Mouse (Mus musculus): ENCODE data around the gene Tmem51. TPM values are rescaled to one million over a fixed set of nuclear protein-coding genes. Genes with fewer than 3 reads are reported as not detected.

Tmem51 gene
- 26.1 and 26.8 TPM in 2 replicates for polyA plus RNA-seq (2015; fragmentation: Nextera tagmentation; extraction: Ambion mirVana)

- under 1% methylated on average over 51 of the region's 52 CpGs for WGBS
- no peaks in the 10 kb centered on the region for H3K36me3 ChIP-seq
- peaks cover 7% of the 10 kb centered on the region; the same call in 1 of the 2 replicates for H3K27me3 ChIP-seq
- peak within 1 kb of the TSS; percentile 73 for H3K4me3 ChIP-seq
- no peaks in the 10 kb centered on the region for H3K9me3 ChIP-seq
- H3K4me1 ChIP-seq = peaks cover 60% of the 10 kb centered on the region
- H3K9ac ChIP-seq = peak within 1 kb of the TSS; percentile 61
- ATAC-seq (ENCODE audit: insufficient number of reproducible peaks, low FRiP score, low TSS enrichment, low read depth) = peak; percentile 75
- H3K4me2 ChIP-seq = peak within 1 kb of the TSS; percentile 96
- peak within 1 kb of the TSS; percentile 85 for H3K27ac ChIP-seq
Measured at GRCm38 (mm10) chr4:142084131-142084899, at the start of gene Tmem51. Gene Tmem51, minus strand, starts transcription at chr4:142084304.

GRCm38 (mm10) chr4:142130162-142130561 is 46.1 kb upstream of the Tmem51 start:
- no peak overlapping the region for H3K4me2 ChIP-seq
- H3K4me3 ChIP-seq = no peak overlapping the region
- no peaks in the 10 kb centered on the region for H3K27me3 ChIP-seq
- ATAC-seq (ENCODE audit: insufficient number of reproducible peaks, low FRiP score, low TSS enrichment, low read depth) = no peak
- H3K36me3 ChIP-seq = no peaks in the 10 kb centered on the region
- H3K27ac ChIP-seq = no peak overlapping the region
- H3K4me1 ChIP-seq = 0 out of 2 replicates have a peak, but pooled peaks cover 10% of the 10 kb centered on the region
- H3K9me3 ChIP-seq = no peaks in the 10 kb centered on the region
- H3K9ac ChIP-seq = no peak overlapping the region
- WGBS = 30% methylated on average over 5 of the region's 5 CpGs

- Histone ChIP-seq H3K4me1 (0 out of 2 replicates have a peak, but pooled peaks cover 10% of the 10 kb centered on the region), H3K9ac (no peak overlapping the region), H3K36me3 (no peaks in the 10 kb centered on the region), H3K4me2 (no peak overlapping the region), H3K9me3 (no peaks in the 10 kb centered on the region), H3K4me3 (no peak overlapping the region), H3K27ac (no peak overlapping the region), H3K27me3 (no peaks in the 10 kb centered on the region)
- WGBS = 87% methylated on average over 6 of the region's 6 CpGs
- no peak for ATAC-seq (ENCODE audit: insufficient number of reproducible peaks, low FRiP score, low TSS enrichment, low read depth)
Measured at GRCm38 (mm10) chr4:142127275-142127788, 43.2 kb upstream of the Tmem51 start.

GRCm38 (mm10) chr4:142126641-142127274 is 42.7 kb upstream of the Tmem51 start:
- H3K4me3 ChIP-seq = no peak overlapping the region
- no peaks in the 10 kb centered on the region for H3K36me3 ChIP-seq
- H3K4me1 ChIP-seq = 0 out of 2 replicates have a peak, but pooled peaks cover 10% of the 10 kb centered on the region
- 66% methylated on average over 10 of the region's 10 CpGs for WGBS
- H3K27me3 ChIP-seq = no peaks in the 10 kb centered on the region
- H3K9ac ChIP-seq = no peak overlapping the region
- ATAC-seq (ENCODE audit: insufficient number of reproducible peaks, low FRiP score, low TSS enrichment, low read depth) = no peak
- H3K27ac ChIP-seq = no peak overlapping the region
- no peaks in the 10 kb centered on the region for H3K9me3 ChIP-seq
- no peak overlapping the region for H3K4me2 ChIP-seq

GRCm38 (mm10) chr4:142121164-142121563 is 37.1 kb upstream of the Tmem51 start:
- H3K36me3 ChIP-seq = no peaks in the 10 kb centered on the region
- no peak overlapping the region for H3K4me2 ChIP-seq
- 35% methylated on average over 1 of the region's 1 CpGs for WGBS
- peaks cover 12% of the 10 kb centered on the region for H3K4me1 ChIP-seq
- no peak overlapping the region for H3K9ac ChIP-seq
- no peak overlapping the region for H3K4me3 ChIP-seq
- ATAC-seq (ENCODE audit: insufficient number of reproducible peaks, low FRiP score, low TSS enrichment, low read depth) = no peak
- H3K9me3 ChIP-seq = no peaks in the 10 kb centered on the region
- no peaks in the 10 kb centered on the region for H3K27me3 ChIP-seq
- H3K27ac ChIP-seq = no peak overlapping the region

GRCm38 (mm10) chr4:142118522-142118921 is 34.4 kb upstream of the Tmem51 start:
- Histone ChIP-seq H3K4me2 (no peak overlapping the region), H3K9me3 (no peaks in the 10 kb centered on the region), H3K4me3 (no peak overlapping the region), H3K27me3 (no peaks in the 10 kb centered on the region), H3K36me3 (no peaks in the 10 kb centered on the region), H3K9ac (no peak overlapping the region), H3K27ac (no peak overlapping the region), H3K4me1 (peaks cover 12% of the 10 kb centered on the region)
- 11% methylated on average over 7 of the region's 7 CpGs for WGBS
- no peak for ATAC-seq (ENCODE audit: insufficient number of reproducible peaks, low FRiP score, low TSS enrichment, low read depth)

- peaks cover 12% of the 10 kb centered on the region for H3K4me1 ChIP-seq
Measured at GRCm38 (mm10) chr4:142117993-142118392, 33.9 kb upstream of the Tmem51 start.

GRCm38 (mm10) chr4:142113306-142113705 is 29.2 kb upstream of the Tmem51 start:
- Histone ChIP-seq H3K4me3 (no peak overlapping the region), H3K9me3 (no peaks in the 10 kb centered on the region), H3K27me3 (0 out of 2 replicates have a peak, but pooled peaks cover 4% of the 10 kb centered on the region), H3K9ac (no peak overlapping the region), H3K4me2 (no peak overlapping the region), H3K36me3 (no peaks in the 10 kb centered on the region), H3K4me1 (peaks cover 5% of the 10 kb centered on the region), H3K27ac (no peak overlapping the region)
- 34% methylated on average over 8 of the region's 8 CpGs for WGBS
- no peak for ATAC-seq (ENCODE audit: insufficient number of reproducible peaks, low FRiP score, low TSS enrichment, low read depth)

More at GRCm38 (mm10) chr4:142117993-142118392, 33.9 kb upstream of the Tmem51 start:
- WGBS = 67% methylated on average over 12 of the region's 12 CpGs
- no peaks in the 10 kb centered on the region for H3K9me3 ChIP-seq
- H3K27ac ChIP-seq = no peak overlapping the region
- no peak overlapping the region for H3K4me2 ChIP-seq
- H3K9ac ChIP-seq = no peak overlapping the region
- no peak; the same call in 1 of the 2 replicates for ATAC-seq (ENCODE audit: insufficient number of reproducible peaks, low FRiP score, low TSS enrichment, low read depth)
- H3K36me3 ChIP-seq = no peaks in the 10 kb centered on the region
- H3K27me3 ChIP-seq = no peaks in the 10 kb centered on the region
- no peak overlapping the region for H3K4me3 ChIP-seq

DNA sequence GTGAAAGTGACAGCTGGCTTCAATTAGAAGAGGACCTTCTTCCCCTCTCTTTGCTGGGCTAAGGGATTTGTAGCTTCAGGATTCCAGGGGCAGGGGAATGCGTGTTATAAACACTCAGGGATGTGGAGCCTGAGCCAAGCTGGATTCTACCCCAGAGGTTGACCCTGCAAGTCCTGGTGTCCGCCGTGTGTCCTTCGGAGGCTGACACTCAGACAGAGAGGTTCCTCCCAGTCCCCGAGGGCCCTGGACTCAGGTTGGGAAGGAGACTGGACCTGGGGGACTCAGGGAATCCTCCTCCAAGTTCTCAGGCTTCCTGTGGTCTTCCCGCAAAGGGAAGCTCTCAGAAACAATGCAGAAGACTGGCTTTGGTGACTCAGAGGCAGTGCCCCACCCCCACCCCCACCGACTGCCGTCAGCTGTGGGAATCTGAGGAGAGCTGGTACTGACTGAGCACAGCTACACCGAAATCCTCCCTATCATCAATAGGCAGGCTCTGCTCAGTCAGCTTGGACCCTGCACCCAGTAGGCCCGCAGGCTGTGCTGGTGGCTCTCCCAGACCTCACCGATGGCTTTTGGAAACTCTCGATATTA is 19.1 kb upstream of the Tmem51 start:
- Histone ChIP-seq H3K36me3 (0 out of 2 replicates have a peak, but pooled peaks cover 4% of the 10 kb centered on the region), H3K27me3 (no peaks in the 10 kb centered on the region), H3K27ac (no peak overlapping the region), H3K4me1 (peaks cover 11% of the 10 kb centered on the region), H3K9ac (no peak overlapping the region), H3K4me2 (no peak overlapping the region), H3K4me3 (no peak overlapping the region), H3K9me3 (no peaks in the 10 kb centered on the region)
- WGBS = 52% methylated on average over 12 of the region's 12 CpGs
- ATAC-seq (ENCODE audit: insufficient number of reproducible peaks, low FRiP score, low TSS enrichment, low read depth) = no peak

DNA sequence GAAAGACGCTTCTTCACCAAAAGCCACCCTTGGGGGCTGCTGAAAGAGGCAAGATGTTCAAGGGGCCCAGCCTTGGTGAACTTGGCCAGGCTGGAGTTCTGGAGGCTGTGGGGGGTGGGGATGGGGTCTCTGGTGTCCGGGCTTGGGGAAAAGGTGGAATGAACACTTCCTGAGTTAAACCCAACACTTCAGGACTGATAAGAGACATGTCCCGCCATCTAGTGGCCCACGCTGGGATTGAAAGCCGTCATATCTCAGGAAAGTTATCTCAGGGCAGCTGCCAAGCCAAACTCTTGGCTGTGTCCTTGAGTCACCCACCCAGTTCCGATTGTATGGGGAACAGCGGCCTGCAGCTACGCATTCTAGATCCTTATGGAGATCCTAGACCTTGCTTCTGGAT is 14.2 kb upstream of the Tmem51 start:
- WGBS = 13% methylated on average over 8 of the region's 8 CpGs
- H3K27ac ChIP-seq = peak overlapping the region; percentile 63
- H3K4me3 ChIP-seq = no peak overlapping the region
- H3K27me3 ChIP-seq = no peaks in the 10 kb centered on the region
- H3K9me3 ChIP-seq = no peaks in the 10 kb centered on the region
- H3K4me1 ChIP-seq = peaks cover 29% of the 10 kb centered on the region
- ATAC-seq (ENCODE audit: insufficient number of reproducible peaks, low FRiP score, low TSS enrichment, low read depth) = no peak
- H3K36me3 ChIP-seq = no peaks in the 10 kb centered on the region
- no peak overlapping the region for H3K9ac ChIP-seq
- H3K4me2 ChIP-seq = peak overlapping the region; percentile 22; the same call in 1 of the 2 replicates

- Histone ChIP-seq H3K27ac (peak overlapping the region; percentile 67), H3K4me3 (no peak overlapping the region), H3K36me3 (no peaks in the 10 kb centered on the region), H3K4me2 (peak overlapping the region; percentile 22; the same call in 1 of the 2 replicates), H3K4me1 (peaks cover 26% of the 10 kb centered on the region), H3K9me3 (no peaks in the 10 kb centered on the region), H3K9ac (no peak overlapping the region), H3K27me3 (no peaks in the 10 kb centered on the region)
- WGBS = 7% methylated on average over 5 of the region's 5 CpGs
- ATAC-seq (ENCODE audit: insufficient number of reproducible peaks, low FRiP score, low TSS enrichment, low read depth) = no peak
Measured at GRCm38 (mm10) chr4:142097871-142098270, 13.8 kb upstream of the Tmem51 start.

Data from limb, embryonic 15.5 days (tissue).